Mouse (Mus musculus) CH12.LX (cell line): ENCODE results near the gene Extl2.

Source experiments
- CTCF ChIP-seq, 2 experiments: IDR thresholded peaks in 1 of 2; conservative IDR thresholded peaks in 1 of 2; 2 replicates each; pipeline ENCODE4 v1.5.1; 2011 to 2012; ENCODE audit warnings: low read depth in 2 of 2, low read length in 2 of 2, improper control_type of control experiment in 1 of 2, inconsistent platforms in 1 of 2, mild to moderate bottlenecking in 1 of 2, moderate library complexity in 1 of 2
- EP300 ChIP-seq: IDR thresholded peaks from 2 replicates; pipeline ENCODE4 v1.6.1; 2011; ENCODE audit warnings: low read length, improper control_type of control experiment
- KAT2A ChIP-seq: IDR thresholded peaks from 2 replicates; pipeline ENCODE4 v1.6.1; 2012; ENCODE audit warnings: low read length, improper control_type of control experiment, inconsistent platforms; ENCODE audit not compliant: insufficient replicate concordance
- MAFK ChIP-seq: IDR thresholded peaks from 2 replicates; pipeline ENCODE4 v1.6.1; 2011; ENCODE audit warnings: low read length, improper control_type of control experiment; ENCODE audit not compliant: insufficient replicate concordance
- POLR2A ChIP-seq: IDR thresholded peaks from 2 replicates; pipeline ENCODE4 v1.6.1; 2011; ENCODE audit warnings: low read depth, mild to moderate bottlenecking, improper control_type of control experiment, low read length
- UBTF ChIP-seq: IDR thresholded peaks from 2 replicates; pipeline ENCODE4 v1.6.1; 2012; ENCODE audit warnings: low read depth, mild to moderate bottlenecking, inconsistent platforms, low read length, improper control_type of control experiment, moderate library complexity
- USF2 ChIP-seq: conservative IDR thresholded peaks from 2 replicates; pipeline ENCODE4 v1.6.1; 2011; ENCODE audit warnings: low read depth, low read length, improper control_type of control experiment
- ZC3H11A ChIP-seq: IDR thresholded peaks from 2 replicates; pipeline ENCODE4 v1.6.1; 2012; ENCODE audit warnings: low read depth, mild to moderate bottlenecking, inconsistent platforms, low read length, improper control_type of control experiment
- ZNF384 ChIP-seq: IDR thresholded peaks from 2 replicates; pipeline ENCODE4 v1.6.1; 2012; ENCODE audit warnings: low read depth, low read length, improper control_type of control experiment, inconsistent platforms

GRCm38 (mm10) chr3:115961311-115962027 lies 45.8 kb upstream of the Extl2 start:
- TF ChIP-seq MAFK, result no peak
- no peak for TF ChIP-seq ZC3H11A
- 0 out of 2 replicates have a peak, but pooled peaks have one; percentile 6 for TF ChIP-seq ZNF384
- no peak for TF ChIP-seq CTCF (conservative IDR thresholded peaks at IDR 0.05 in 1 of 2, IDR thresholded peaks at IDR 0.05 in 1 of 2; ENCODE audit: low read depth in 2 of 2, low read length in 2 of 2)
- no peak for TF ChIP-seq EP300
- no peak for TF ChIP-seq KAT2A
- no peak for TF ChIP-seq POLR2A
- TF ChIP-seq USF2, result no peak
- no peak for TF ChIP-seq UBTF
